Mouse (Mus musculus) midbrain, embryonic 12.5 days (tissue): ENCODE results near the gene Cers6. TPM values are rescaled to one million over a fixed set of nuclear protein-coding genes. Genes with fewer than 3 reads are reported as not detected.

Experiments
- ATAC-seq: fragments of 200-750 bp; cut with Nextera tagmentation; 2 replicates; pipeline ENCODE4 v1.8.0; 2017; ENCODE audit warnings: low read depth, moderate TSS enrichment, moderate library complexity; ENCODE audit not compliant: low FRiP score
- H3K27ac ChIP-seq: fragments of 300-500 bp; sonication (generic); replicated peaks from 2 replicates; pipeline ENCODE4 v1.5.1; 2016; ENCODE audit warnings: mild to moderate bottlenecking
- H3K27me3 ChIP-seq: fragments of 300-500 bp; sonication (generic); 2 replicates; pipeline ENCODE4 v1.6.1; 2016; ENCODE audit warnings: mild to moderate bottlenecking
- H3K36me3 ChIP-seq: fragments of 300-500 bp; sonication (generic); 2 replicates; pipeline ENCODE4 v1.6.1; 2016
- H3K4me1 ChIP-seq: fragments of 300-500 bp; sonication (generic); 2 replicates; pipeline ENCODE4 v1.6.1; 2016
- H3K4me2 ChIP-seq: fragments of 300-500 bp; sonication (generic); replicated peaks from 2 replicates; pipeline ENCODE4 v1.6.1; 2016; ENCODE audit warnings: mild to moderate bottlenecking, moderate library complexity
- H3K4me3 ChIP-seq: fragments of 300-500 bp; sonication (generic); 2 replicates; pipeline ENCODE4 v1.5.1; 2016; ENCODE audit warnings: mild to moderate bottlenecking
- H3K9ac ChIP-seq: fragments of 300-500 bp; sonication (generic); replicated peaks from 2 replicates; pipeline ENCODE4 v1.6.1; 2016; ENCODE audit warnings: mild to moderate bottlenecking, moderate library complexity
- H3K9me3 ChIP-seq: fragments of 300-500 bp; sonication (generic); 2 replicates; pipeline ENCODE4 v1.6.1; 2016; ENCODE audit warnings: mild to moderate bottlenecking
- WGBS: fragments of 180-500 bp; shearing (Covaris S2); methylation state at CpG from one replicate; pipeline ENCODE4 v1.1.7; 2016; 5-methylcytosine and 5-hydroxymethylcytosine counted together
- polyA plus RNA-seq: library from polyadenylated mRNA; unstranded; fragments of >200 nt; fragmentation: Nextera tagmentation; extraction: Ambion mirVana; gene quantifications from 2 replicates; pipeline ENCODE4 v1.2.1, GENCODE M21; 2016

Gene Cers6
- polyA plus RNA-seq, 1 experiment from 2014 or later: 37.0 TPM

GRCm38 (mm10) chr2:68885766-68886496 is 24.7 kb downstream of the Cers6 start:
- Histone ChIP-seq H3K9me3 (no peaks in the 10 kb centered on the region), H3K36me3 (no peaks in the 10 kb centered on the region), H3K4me1 (no peaks in the 10 kb centered on the region), H3K4me2 (no peak overlapping the region), H3K27ac (no peak overlapping the region), H3K4me3 (no peak overlapping the region), H3K27me3 (no peaks in the 10 kb centered on the region), H3K9ac (no peak overlapping the region)
- no peak for ATAC-seq
- WGBS: 47% methylated on average over 4 of the region's 4 CpGs

- H3K27me3 ChIP-seq: no peaks in the 10 kb centered on the region
- H3K9me3 ChIP-seq: no peaks in the 10 kb centered on the region
- no peak overlapping the region for H3K4me3 ChIP-seq
- H3K4me2 ChIP-seq: no peak overlapping the region
- no peak for ATAC-seq
- 86% methylated on average over 4 of the region's 4 CpGs for WGBS
- no peaks in the 10 kb centered on the region for H3K4me1 ChIP-seq
- H3K27ac ChIP-seq: no peak overlapping the region
- H3K9ac ChIP-seq: no peak overlapping the region
- H3K36me3 ChIP-seq: no peaks in the 10 kb centered on the region
These were observed 25.4 kb downstream of the Cers6 start for GRCm38 (mm10) chr2:68886661-68887060.

- no peaks in the 10 kb centered on the region for H3K9me3 ChIP-seq
- no peak overlapping the region for H3K4me2 ChIP-seq
- no peak overlapping the region for H3K9ac ChIP-seq
- WGBS: 70% methylated on average over 3 of the region's 3 CpGs
- no peaks in the 10 kb centered on the region for H3K27me3 ChIP-seq
- no peaks in the 10 kb centered on the region for H3K36me3 ChIP-seq
- no peak overlapping the region for H3K27ac ChIP-seq
- no peak overlapping the region for H3K4me3 ChIP-seq
- H3K4me1 ChIP-seq: no peaks in the 10 kb centered on the region
- no peak for ATAC-seq
These were observed 27.0 kb downstream of the Cers6 start for GRCm38 (mm10) chr2:68888094-68888705.

DNA sequence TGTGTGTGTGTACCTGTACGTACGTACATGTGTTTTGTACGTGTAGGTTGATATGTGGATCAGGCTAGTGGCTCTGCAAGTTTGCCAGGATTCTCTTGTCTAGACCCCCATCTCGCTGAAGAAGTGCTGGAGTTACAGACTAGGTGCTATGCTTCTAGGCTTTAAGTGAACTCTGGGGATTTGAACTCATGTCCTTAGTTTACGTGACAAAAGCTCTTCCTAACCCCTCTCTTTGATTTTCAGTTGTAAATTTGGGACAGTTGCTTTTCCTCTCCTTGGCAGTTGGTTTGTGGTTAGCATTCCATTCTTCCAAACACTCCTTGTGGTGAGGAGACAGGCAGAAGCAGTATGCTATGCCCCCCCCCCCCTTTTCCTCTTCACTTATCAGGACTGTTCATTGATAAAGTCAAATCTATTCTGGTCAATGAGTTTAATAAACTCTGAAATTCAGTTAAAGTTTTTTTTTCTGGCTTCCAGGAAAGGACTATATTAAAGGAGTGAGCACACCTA is 28.5 kb downstream of the Cers6 start:
- Histone ChIP-seq H3K4me1 (no peaks in the 10 kb centered on the region), H3K27me3 (no peaks in the 10 kb centered on the region), H3K36me3 (no peaks in the 10 kb centered on the region), H3K9me3 (no peaks in the 10 kb centered on the region), H3K4me3 (no peak overlapping the region), H3K4me2 (no peak overlapping the region), H3K27ac (no peak overlapping the region), H3K9ac (no peak overlapping the region)
- 95% methylated on average over 3 of the region's 5 CpGs for WGBS
- ATAC-seq: no peak

- Histone ChIP-seq H3K4me3 (no peak overlapping the region), H3K27ac (no peak overlapping the region), H3K9ac (no peak overlapping the region), H3K4me1 (no peaks in the 10 kb centered on the region), H3K9me3 (no peaks in the 10 kb centered on the region), H3K4me2 (no peak overlapping the region), H3K27me3 (no peaks in the 10 kb centered on the region), H3K36me3 (no peaks in the 10 kb centered on the region)
- WGBS: 88% methylated on average over 4 of the region's 4 CpGs
- no peak for ATAC-seq
These were observed 31.2 kb downstream of the Cers6 start for GRCm38 (mm10) chr2:68892476-68892875.

DNA sequence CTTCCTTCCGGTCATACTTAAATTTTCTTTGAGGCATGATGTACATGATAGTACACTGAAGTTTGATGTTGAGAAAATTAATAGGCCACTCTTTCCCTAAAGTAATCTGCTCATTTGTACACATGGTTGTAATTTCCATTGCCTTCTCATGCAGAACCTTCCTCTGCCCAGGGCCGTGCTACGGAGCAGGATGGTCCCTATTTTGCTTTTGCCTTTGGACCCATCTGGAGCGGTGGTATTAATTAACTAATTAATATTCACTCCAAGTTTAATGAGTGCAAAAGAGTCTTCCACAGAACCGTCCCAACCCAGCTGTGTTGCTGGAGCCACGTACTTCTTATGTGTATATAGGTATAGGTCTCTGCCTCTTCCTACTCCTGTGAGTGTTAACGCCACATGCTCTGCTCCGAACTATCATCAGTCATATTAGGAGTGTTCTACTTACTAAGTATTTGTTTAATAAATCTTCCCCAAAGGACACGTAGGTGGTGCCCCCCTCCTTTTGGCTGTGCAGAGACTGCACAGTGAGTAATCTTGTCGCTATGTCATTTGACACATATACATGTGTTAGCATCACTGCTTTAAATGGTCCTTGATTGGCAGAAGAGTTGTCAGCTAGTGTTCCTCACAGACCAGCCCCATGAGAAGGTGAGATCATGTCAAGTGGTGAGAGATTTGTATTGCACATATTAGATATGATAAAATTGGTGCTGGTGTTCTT is 34.0 kb downstream of the Cers6 start:
- Histone ChIP-seq H3K9ac (no peak overlapping the region), H3K4me2 (no peak overlapping the region), H3K9me3 (no peaks in the 10 kb centered on the region), H3K36me3 (no peaks in the 10 kb centered on the region), H3K4me1 (no peaks in the 10 kb centered on the region), H3K27ac (no peak overlapping the region), H3K27me3 (no peaks in the 10 kb centered on the region), H3K4me3 (no peak overlapping the region)
- 88% methylated on average over 10 of the region's 10 CpGs for WGBS
- ATAC-seq: no peak

DNA sequence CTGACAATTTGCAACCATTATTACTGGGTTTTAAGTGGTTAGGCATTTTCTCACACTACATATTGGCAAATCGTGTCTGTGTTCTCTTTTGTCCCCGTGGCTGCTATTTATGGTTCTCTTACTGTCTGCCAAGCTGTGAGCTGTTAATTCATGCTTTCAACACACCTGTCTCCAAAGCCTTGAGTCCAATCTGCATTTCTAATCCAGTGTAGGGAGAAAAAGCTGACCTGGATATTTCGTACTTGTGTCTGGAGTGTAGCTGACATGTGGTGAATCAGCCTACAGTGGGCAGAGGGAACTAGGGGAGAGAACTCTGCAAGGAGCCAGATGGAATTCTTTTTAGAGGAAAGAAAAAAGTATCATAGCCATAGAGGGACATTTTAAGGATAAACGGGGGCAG is 35.0 kb downstream of the Cers6 start:
- H3K4me3 ChIP-seq: no peak overlapping the region
- 87% methylated on average over 4 of the region's 4 CpGs for WGBS
- H3K9me3 ChIP-seq: no peaks in the 10 kb centered on the region
- no peak for ATAC-seq
- no peak overlapping the region for H3K27ac ChIP-seq
- no peak overlapping the region for H3K4me2 ChIP-seq
- H3K27me3 ChIP-seq: no peaks in the 10 kb centered on the region
- H3K4me1 ChIP-seq: no peaks in the 10 kb centered on the region
- H3K36me3 ChIP-seq: no peaks in the 10 kb centered on the region
- H3K9ac ChIP-seq: no peak overlapping the region

DNA sequence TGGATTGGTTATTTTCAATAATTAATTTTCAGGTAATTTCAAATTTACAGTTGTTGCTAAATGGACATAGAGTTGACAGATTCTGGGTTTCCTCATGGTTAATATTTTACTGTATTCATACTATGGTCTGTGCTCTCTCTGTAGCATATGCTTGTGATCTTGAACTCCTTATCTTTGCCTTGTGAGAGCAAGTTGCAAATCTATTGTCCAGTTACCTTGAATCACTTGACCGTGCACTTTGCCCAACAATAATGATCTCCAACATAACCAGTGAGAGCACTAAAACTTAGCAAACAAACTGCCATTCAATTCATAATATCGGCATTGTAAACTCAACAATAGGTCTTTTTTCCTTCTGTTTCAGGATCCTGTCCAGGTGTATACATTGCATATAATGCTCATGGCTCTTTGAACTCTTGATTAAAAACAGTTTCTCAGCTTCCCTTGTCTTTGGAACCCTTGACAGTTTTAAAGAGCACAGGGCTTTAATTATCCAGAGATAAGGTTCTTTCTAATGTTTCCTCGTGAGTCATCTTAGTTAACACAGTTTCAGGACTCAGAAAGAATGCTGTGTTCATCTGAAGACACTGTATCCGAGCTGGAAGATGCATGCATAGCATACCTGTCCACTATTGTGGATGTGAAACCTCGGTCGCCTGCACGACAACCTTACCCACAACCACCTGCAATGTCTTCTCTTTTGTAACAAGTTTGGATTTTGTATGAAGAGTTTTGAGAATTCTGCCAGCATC is 38.7 kb downstream of the Cers6 start:
- Histone ChIP-seq H3K27ac (no peak overlapping the region), H3K36me3 (no peaks in the 10 kb centered on the region), H3K9ac (no peak overlapping the region), H3K4me3 (no peak overlapping the region), H3K9me3 (no peaks in the 10 kb centered on the region), H3K4me2 (no peak overlapping the region), H3K27me3 (no peaks in the 10 kb centered on the region), H3K4me1 (no peaks in the 10 kb centered on the region)
- WGBS: 93% methylated on average over 7 of the region's 7 CpGs
- ATAC-seq: no peak

- H3K4me1 ChIP-seq: no peaks in the 10 kb centered on the region
- H3K36me3 ChIP-seq: no peaks in the 10 kb centered on the region
- H3K27ac ChIP-seq: no peak overlapping the region
- no peaks in the 10 kb centered on the region for H3K9me3 ChIP-seq
- H3K9ac ChIP-seq: no peak overlapping the region
- ATAC-seq: no peak
- H3K4me3 ChIP-seq: no peak overlapping the region
- 86% methylated on average over 9 of the region's 9 CpGs for WGBS
- H3K4me2 ChIP-seq: no peak overlapping the region
- no peaks in the 10 kb centered on the region for H3K27me3 ChIP-seq
These were observed 39.6 kb downstream of the Cers6 start for GRCm38 (mm10) chr2:68900640-68901378.

DNA sequence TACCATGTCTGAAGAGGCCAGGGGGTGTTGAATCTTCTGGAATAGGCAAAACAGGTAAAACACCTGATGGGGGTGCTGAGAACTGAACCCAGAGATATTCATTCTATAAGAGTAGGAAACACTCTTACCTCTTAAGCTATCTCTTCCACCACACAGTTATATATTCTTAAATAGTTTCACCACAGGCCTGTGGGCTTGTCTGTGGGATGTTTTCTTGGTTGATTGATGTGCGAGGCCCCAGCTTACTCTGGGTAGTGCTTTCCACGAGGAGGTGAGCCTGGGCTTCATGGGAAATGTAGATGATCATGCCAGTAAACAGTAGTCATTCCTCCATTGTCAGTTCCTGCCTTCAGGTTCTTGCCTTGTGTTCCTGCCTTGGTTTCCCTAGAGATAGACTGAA is 40.5 kb downstream of the Cers6 start:
- 98% methylated on average over 2 of the region's 2 CpGs for WGBS
- H3K4me1 ChIP-seq: no peaks in the 10 kb centered on the region
- no peak overlapping the region for H3K4me2 ChIP-seq
- H3K9ac ChIP-seq: no peak overlapping the region
- H3K9me3 ChIP-seq: no peaks in the 10 kb centered on the region
- H3K27ac ChIP-seq: no peak overlapping the region
- H3K27me3 ChIP-seq: no peaks in the 10 kb centered on the region
- H3K4me3 ChIP-seq: no peak overlapping the region
- no peak for ATAC-seq
- no peaks in the 10 kb centered on the region for H3K36me3 ChIP-seq

GRCm38 (mm10) chr2:68902546-68902945 is 41.3 kb downstream of the Cers6 start:
- Histone ChIP-seq H3K4me3 (no peak overlapping the region), H3K4me1 (no peaks in the 10 kb centered on the region), H3K9me3 (no peaks in the 10 kb centered on the region), H3K27ac (no peak overlapping the region), H3K9ac (no peak overlapping the region), H3K36me3 (no peaks in the 10 kb centered on the region), H3K27me3 (no peaks in the 10 kb centered on the region), H3K4me2 (no peak overlapping the region)
- ATAC-seq: no peak
- WGBS: 85% methylated on average over 6 of the region's 6 CpGs
